In the genomic region with DNA sequence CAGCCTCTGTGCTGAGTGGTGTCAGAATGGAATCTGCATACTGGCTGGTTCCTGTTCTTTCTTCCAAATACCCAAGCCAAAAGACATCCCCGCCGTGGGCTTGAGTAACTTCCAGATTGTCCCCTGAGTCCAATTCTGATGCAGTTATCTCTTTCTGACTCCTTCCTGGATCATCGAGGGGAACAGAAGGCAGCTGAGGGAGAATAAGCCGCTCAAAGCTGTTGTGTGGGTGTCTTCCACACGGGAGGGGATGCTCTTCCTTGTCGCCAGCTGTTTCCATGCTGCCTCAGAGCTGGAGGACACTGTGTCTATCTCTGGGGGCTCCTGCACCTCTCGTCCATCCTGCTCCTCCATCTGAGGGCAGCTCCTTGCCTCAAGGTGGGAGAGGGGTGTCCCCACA, we compare ENCODE assay signal across 15 mouse cellular contexts.
DNase-seq lines count a peak whose midpoint lies in the region; ATAC-seq and TF ChIP-seq lines count a peak whose summit lies in the region.
"Had no signal": no experiment of that assay in that cellular context is flagged by ENCODE, and none has a peak within 500 bp of the region (broad histone marks: within the 10 kb centered on the region; RNA-seq: fewer than 3 reads in every experiment).

No protein-coding gene starts in this region.

- 60% methylated on average over 7 of the region's 7 CpGs for WGBS in lung, embryonic 15.5 days
- WGBS in hindbrain, embryonic 12.5 days = 81% methylated on average over 7 of the region's 7 CpGs
- WGBS in midbrain, embryonic 15.5 days = 75% methylated on average over 7 of the region's 7 CpGs

- H3K27ac ChIP-seq in lung, embryonic 15.5 days = peak overlapping the region; percentile 88
- 0 out of 2 replicates have a peak overlapping the region, but pooled peaks have one; percentile 32 for H3K27ac ChIP-seq in layer of hippocampus, adult 2 months
- no peak overlapping the region for H3K27ac ChIP-seq in hindbrain, embryonic 12.5 days
- H3K27ac ChIP-seq in midbrain, embryonic 15.5 days = no peak overlapping the region
- H3K27ac ChIP-seq: forebrain, embryonic 12.5 days; kidney, postnatal 0 days had no signal

- ATAC-seq in lung, embryonic 15.5 days (ENCODE audit: borderline replicate concordance, extremely low read depth, low FRiP score, low TSS enrichment) = no peak
- no peak for ATAC-seq in hindbrain, embryonic 12.5 days (ENCODE audit: low FRiP score)
- ATAC-seq in midbrain, embryonic 15.5 days (replicated peaks) = no peak

- no peak overlapping the region for H3K4me2 ChIP-seq in lung, embryonic 15.5 days
- no peak overlapping the region for H3K4me2 ChIP-seq in hindbrain, embryonic 12.5 days (replicated peaks)
- H3K4me2 ChIP-seq in midbrain, embryonic 15.5 days = no peak overlapping the region
- H3K4me2 ChIP-seq: forebrain, embryonic 12.5 days; liver, embryonic 11.5 days had no signal

- H3K4me3 ChIP-seq in lung, embryonic 15.5 days = no peak overlapping the region
- no peak overlapping the region for H3K4me3 ChIP-seq in layer of hippocampus, adult 2 months
- H3K4me3 ChIP-seq in hindbrain, embryonic 12.5 days = no peak overlapping the region
- H3K4me3 ChIP-seq in midbrain, embryonic 15.5 days = no peak overlapping the region
- H3K4me3 ChIP-seq: forebrain, embryonic 12.5 days had no signal

- no peaks in the 10 kb centered on the region for H3K9me3 ChIP-seq in lung, embryonic 15.5 days
- no peaks in the 10 kb centered on the region for H3K9me3 ChIP-seq in hindbrain, embryonic 12.5 days (replicated peaks)
- no peaks in the 10 kb centered on the region for H3K9me3 ChIP-seq in midbrain, embryonic 15.5 days
- H3K9me3 ChIP-seq: forebrain, embryonic 12.5 days had no signal

- TF ChIP-seq CTCF in layer of hippocampus, adult 2 months (conservative IDR thresholded peaks at IDR 0.05) = no peak

- no peak for DNase-seq in lung, postnatal 36 days
- DNase-seq in layer of hippocampus, adult 2 months (ENCODE audit: low spot score in 2 of 2) = peak; percentile 61 to 72
- peak; percentile 50 to 58 for DNase-seq in layer of hippocampus, postnatal 36 days
- peak; percentile 20 for DNase-seq in right cerebral cortex, postnatal 14 days
- DNase-seq in adipocyte (ENCODE audit: low spot score) = no peak
- DNase-seq: cerebellum, adult 11-12 months; cerebellum, postnatal 25 days; lung, postnatal 10 days; thymus, postnatal 4 days had no signal

- peaks cover 39% of the 10 kb centered on the region for H3K36me3 ChIP-seq in lung, embryonic 15.5 days
- 0 out of 2 replicates have a peak, but pooled peaks cover 7% of the 10 kb centered on the region for H3K36me3 ChIP-seq in hindbrain, embryonic 12.5 days
- H3K36me3 ChIP-seq in midbrain, embryonic 15.5 days (replicated peaks) = no peaks in the 10 kb centered on the region
- H3K36me3 ChIP-seq: forebrain, embryonic 12.5 days had no signal

- no peak overlapping the region for H3K9ac ChIP-seq in lung, embryonic 15.5 days
- no peak overlapping the region for H3K9ac ChIP-seq in hindbrain, embryonic 12.5 days
- no peak overlapping the region for H3K9ac ChIP-seq in midbrain, embryonic 15.5 days
- H3K9ac ChIP-seq: forebrain, embryonic 12.5 days had no signal

- peaks cover 77% of the 10 kb centered on the region for H3K4me1 ChIP-seq in lung, embryonic 15.5 days
- H3K4me1 ChIP-seq in hindbrain, embryonic 12.5 days = no peaks in the 10 kb centered on the region
- no peaks in the 10 kb centered on the region for H3K4me1 ChIP-seq in midbrain, embryonic 15.5 days
- H3K4me1 ChIP-seq: forebrain, embryonic 12.5 days had no signal

- H3K27me3 ChIP-seq in lung, embryonic 15.5 days = no peaks in the 10 kb centered on the region
- H3K27me3 ChIP-seq in hindbrain, embryonic 12.5 days = no peaks in the 10 kb centered on the region
- no peaks in the 10 kb centered on the region for H3K27me3 ChIP-seq in midbrain, embryonic 15.5 days (replicated peaks)
- H3K27me3 ChIP-seq: forebrain, embryonic 12.5 days had no signal

Comparison
In these comparisons a context has a peak if more than half of its experiments do, and no peak if none do; other contexts are left out.
1. H3K27ac ChIP-seq: peak in lung, embryonic 15.5 days (single experiment) and layer of hippocampus, adult 2 months (single experiment); none in hindbrain, embryonic 12.5 days (single experiment) and midbrain, embryonic 15.5 days (single experiment).
2. DNase-seq: peak in layer of hippocampus, adult 2 months (2 of 2), layer of hippocampus, postnatal 36 days (2 of 2) and right cerebral cortex, postnatal 14 days (single experiment); none in lung, postnatal 36 days (single experiment) and adipocyte (single experiment).